Mouse (Mus musculus) erythroblast, adult 5-6 weeks (primary cell): ENCODE measurements around the gene Gnl2. TPM values are rescaled to one million over a fixed set of nuclear protein-coding genes. Genes with fewer than 3 reads are reported as not detected.

Experiments used
- ATAC-seq: replicated peaks from 2 replicates; pipeline ENCODE4 v1.8.0; 2016; ENCODE audit warnings: moderate number of reproducible peaks, mild to moderate bottlenecking, moderate TSS enrichment, inconsistent platforms; ENCODE audit not compliant: poor library complexity, low FRiP score, severe bottlenecking
- total RNA-seq, 2 experiments: library from RNA; stranded (forward) in 1 of 2; stranded (reverse) in 1 of 2; fragments of 150-400 nt in 1 of 2; fragments of 200-764, 138-1000 nt in 1 of 2; gene quantifications; 2 replicates each; pipeline versions ENCODE4 v1.2.3 to v1.2.4; 2015 to 2017; ENCODE audit warnings: low replicate concordance in 2 of 2

Gene Gnl2
- total RNA-seq (2015; ENCODE audit: low replicate concordance) (11.1 and 36.6 TPM in 2 replicates), total RNA-seq (2017; ENCODE audit: low replicate concordance) (27.7 and 30.8 TPM in 2 replicates)

GRCm38 (mm10) chr4:125015806-125016635, at the start of gene Gnl2:
Gene Gnl2 (plus strand): TSS chr4:125016585.
- ATAC-seq = no peak

DNA sequence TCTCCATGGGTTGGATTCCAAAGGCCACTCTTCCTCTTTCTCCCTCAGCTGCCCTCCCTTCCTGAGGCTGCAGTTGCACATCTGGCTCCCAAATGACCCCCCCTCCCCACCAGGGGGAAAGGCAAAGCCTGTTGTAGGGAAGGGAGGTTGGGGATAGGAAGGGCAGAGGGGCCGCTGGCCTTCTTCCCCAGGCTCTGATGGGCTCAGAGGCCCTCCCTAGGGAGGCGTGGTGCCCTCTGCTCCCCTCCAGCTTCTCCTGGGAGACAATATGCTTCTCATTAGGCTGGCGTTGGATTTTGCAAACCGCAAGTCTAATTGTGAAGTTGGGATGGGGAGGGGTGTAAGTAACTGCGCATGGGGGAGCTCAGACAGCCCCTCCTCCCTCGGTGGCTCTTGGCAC, 47.7 kb upstream of the Gnl2 start:
- ATAC-seq = no peak

GRCm38 (mm10) chr4:124969219-124969848, 47.1 kb upstream of the Gnl2 start:
- no peak for ATAC-seq

DNA sequence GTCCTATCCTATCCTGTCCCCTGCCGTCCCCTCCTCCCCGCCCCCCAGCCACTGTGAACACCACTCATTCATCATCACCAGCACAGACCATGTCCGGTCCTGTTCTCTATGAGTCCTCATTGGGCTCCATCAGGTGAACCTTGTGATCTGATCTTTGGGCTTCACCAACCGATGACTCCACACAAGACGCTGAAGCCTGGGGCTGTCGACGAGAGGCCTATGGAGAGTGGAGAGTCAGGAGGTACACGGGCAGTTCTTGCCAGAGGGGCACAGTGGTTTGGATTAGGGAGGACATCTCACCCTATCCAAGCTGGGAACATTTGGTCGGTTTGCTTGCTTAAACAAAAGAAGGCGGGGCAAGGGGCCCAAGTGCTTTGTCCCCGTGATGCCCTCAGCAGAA, 46.2 kb upstream of the Gnl2 start:
- no peak for ATAC-seq

GRCm38 (mm10) chr4:124970677-124971076, 45.7 kb upstream of the Gnl2 start:
- no peak for ATAC-seq

DNA sequence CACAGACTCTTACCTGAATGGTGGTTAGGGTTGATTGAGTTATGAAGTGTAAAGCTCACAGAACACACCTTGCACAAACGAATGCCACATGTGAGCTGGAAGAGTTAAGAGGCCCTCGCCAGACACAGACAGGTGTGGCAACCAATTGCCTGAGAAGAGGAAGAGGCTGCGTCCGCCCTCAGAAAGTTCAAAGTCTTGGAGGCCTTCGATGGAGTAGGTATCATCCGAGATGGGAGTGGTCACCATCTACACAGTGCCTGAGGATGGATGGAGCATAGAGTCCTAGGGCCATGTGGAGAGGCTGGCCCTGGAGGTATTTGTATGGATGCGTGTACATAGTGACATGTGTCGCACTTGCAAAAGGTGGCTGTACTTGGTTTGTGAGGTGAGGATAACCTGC, 45.3 kb upstream of the Gnl2 start:
- ATAC-seq = no peak

DNA sequence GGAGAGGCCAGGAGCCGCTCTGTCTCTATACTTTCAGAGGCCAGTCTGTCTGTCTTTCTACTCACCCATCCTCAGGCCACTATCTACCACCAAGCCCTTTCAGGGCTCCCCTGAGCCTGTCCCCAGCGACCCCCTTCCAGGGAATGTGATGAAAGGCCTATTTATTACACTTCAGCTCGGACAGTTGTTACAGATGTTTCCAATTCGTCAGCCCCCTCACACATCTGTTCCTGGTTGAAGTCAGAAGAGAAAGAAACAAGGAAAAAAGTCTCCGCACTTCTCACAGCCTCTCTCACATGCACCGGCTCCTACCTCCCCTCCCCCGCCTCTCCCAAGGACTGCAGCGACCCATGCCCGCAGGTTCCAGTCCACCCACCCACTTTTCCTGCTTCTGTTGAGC, 44.1 kb upstream of the Gnl2 start:
- no peak for ATAC-seq

GRCm38 (mm10) chr4:124973296-124973695, 43.1 kb upstream of the Gnl2 start:
- ATAC-seq = no peak

DNA sequence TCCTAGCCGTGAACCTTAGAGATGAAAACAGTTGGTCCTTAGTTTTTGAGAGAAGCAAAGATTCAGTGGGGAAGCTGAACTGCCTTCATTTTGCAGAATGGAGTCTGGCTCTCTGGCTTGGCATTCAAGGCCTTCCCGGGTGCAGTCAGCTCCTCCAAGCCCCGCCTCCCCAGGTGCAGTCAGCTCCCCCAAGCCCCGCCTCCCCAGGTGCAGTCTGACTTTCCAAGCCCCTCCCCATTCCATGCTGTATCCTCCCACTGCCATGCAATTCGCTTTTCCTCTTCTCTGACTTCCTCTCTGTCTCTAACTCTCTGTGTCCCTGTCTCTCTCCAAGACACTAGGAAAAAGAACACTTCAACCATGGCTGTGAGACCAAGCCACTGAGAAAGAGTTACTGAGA, 38.2 kb upstream of the Gnl2 start:
- ATAC-seq = no peak

DNA sequence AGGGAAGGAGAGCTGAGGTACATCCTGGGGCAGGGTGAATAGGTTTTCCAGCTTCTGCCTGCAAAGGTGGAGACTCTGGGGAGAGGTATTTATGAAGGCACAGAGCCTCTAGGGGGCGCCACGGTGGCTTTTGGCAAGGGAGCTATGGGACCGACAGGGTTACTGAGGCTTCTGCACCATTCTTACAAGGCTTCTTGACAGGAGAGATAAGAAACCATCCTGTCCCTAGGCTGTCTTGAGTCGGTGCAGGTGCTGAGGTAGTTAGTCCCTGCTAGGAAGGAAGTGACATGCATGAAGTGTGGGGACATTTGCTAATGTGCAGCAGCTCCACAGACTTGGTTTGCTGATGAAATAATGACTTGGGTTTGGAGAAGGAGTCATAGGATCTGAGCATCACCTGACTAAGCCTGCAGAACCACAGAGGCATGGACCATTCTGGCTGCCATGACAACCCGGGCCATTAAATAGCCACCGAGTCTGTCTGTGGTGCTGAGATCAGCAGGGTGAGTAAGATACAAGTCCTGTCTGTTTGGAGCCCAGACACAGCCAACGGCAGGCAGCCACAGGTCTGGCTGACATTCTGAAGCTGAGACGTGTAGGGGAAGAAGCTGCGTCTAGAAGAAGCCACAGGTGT, 32.4 kb upstream of the Gnl2 start:
- no peak for ATAC-seq

GRCm38 (mm10) chr4:124984871-124985670, 31.3 kb upstream of the Gnl2 start:
- no peak for ATAC-seq

DNA sequence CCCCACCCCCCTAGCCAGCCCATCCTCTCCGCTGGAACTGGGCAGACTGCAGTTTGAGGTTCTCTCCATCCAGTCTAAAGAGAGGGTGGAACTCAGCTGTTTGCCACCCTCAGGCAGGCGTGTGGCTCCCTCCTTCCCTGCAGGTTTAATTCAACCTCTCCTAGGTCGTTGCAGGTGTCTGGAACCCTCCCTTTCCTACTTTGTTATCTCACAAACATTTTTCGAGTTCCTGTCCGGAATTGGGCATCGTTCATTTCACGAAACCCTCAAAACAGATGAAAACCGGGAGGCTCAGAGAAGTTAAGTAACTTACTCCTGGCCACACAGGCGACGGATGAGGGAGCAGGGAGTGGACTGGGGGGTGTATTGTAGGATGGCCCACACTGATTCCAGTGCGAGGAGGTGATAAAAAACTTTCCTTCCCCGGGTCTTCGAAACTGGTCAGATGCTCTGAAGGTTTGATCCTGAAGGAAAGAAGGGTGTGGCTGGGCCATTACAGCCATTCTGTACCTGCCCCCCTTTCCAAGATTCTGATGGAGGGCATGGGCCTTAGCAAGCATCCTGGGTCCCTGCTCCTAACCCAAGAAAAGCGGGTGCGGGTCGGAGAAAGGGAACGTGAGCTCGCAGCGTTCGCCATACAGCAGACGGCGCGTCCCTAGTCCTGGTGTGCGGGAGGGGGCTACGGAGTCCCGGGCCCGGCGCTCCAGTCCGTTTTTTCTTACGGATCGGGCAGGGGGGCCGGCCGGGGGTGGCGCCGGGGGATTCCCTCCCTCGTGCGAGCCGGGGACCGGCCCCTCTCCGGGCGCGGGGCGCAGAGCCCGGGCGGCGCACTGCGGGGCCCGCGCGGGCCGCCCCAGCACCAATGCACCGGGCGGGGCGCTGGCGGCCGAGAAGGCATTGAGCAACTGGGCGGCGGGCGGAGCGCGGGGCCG, 30.4 kb upstream of the Gnl2 start, which contains the start of gene Rspo1:
Rspo1 (plus strand) TSS at position 760 of the 932 bp plus-strand sequence.
- no peak for ATAC-seq

GRCm38 (mm10) chr4:124986739-124987710, 29.4 kb upstream of the Gnl2 start:
- no peak for ATAC-seq

DNA sequence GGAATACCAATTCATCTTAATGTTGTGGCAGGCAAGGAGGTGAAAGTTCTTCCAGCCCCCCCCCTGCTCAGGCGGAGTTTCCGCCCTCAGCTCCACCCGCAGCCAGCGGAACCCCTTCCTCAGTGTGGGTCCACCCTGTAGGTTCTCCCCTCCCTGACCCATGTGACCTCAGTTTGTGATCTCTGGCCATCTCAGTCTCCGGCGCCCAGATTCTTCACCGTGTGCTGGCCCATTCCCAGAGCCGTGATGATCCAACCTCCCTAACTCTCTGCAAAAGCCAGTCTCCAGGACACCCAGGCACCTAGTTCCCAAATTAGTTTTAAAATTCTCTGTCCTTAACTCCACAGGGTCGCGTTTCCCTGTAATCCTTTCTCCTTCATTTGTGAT, 28.7 kb upstream of the Gnl2 start:
- ATAC-seq = no peak

GRCm38 (mm10) chr4:124988382-124988781, 28.0 kb upstream of the Gnl2 start:
- ATAC-seq = no peak

DNA sequence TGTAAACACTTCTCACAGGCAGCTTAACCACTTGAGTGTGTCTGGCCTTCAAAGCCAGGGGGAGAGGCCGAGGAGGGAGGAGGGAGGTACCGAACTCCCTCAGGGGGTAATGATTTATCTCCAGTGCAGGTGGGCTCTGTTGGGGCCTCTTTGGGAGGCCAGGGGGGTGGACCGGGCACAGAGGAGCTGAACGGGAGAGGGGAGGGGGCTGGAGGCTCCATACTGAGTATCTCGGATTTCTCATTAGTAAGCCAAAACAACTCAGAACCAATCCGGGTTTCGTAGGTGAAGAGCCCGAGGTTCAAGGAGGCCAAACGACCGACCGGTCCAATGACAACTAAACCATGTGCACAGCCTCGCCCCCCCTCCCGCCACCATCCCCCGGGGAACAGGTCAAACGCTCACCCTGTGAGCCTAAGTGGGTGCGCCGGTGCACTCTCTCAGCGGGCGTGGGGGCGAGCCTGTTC, 26.6 kb upstream of the Gnl2 start:
- ATAC-seq = no peak

DNA sequence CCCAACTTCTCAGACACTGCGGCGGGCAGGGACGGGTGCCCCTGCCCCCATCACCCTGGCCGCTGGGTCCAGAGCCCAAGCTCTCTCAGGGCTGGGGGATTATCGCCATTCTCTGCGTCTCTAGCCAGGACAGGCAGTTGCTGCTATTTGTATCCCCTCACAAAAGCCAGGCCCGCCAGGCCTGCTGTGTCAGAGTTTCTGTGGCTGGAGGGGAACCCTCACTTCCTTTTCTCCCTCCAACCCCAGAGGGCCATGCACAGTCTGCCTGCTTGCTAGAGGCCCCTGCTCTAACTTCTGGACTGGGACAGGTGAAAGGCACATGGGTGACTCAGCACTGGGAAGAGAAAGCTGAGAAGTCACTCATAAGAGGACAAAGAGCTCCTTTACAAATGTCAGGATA, 26.1 kb upstream of the Gnl2 start:
- ATAC-seq = no peak
